Mouse (Mus musculus): ENCODE measurements at regions not wholly inside any gene's neighbourhood (a gene's known extent, or its start where the extent isn't known, plus 50 kb on each side); places are given as distances from the start of the nearest gene placed in this dataset.
A peak's percentile ranks its signal among the peaks of the same experiment; 100 is the strongest.

DNA sequence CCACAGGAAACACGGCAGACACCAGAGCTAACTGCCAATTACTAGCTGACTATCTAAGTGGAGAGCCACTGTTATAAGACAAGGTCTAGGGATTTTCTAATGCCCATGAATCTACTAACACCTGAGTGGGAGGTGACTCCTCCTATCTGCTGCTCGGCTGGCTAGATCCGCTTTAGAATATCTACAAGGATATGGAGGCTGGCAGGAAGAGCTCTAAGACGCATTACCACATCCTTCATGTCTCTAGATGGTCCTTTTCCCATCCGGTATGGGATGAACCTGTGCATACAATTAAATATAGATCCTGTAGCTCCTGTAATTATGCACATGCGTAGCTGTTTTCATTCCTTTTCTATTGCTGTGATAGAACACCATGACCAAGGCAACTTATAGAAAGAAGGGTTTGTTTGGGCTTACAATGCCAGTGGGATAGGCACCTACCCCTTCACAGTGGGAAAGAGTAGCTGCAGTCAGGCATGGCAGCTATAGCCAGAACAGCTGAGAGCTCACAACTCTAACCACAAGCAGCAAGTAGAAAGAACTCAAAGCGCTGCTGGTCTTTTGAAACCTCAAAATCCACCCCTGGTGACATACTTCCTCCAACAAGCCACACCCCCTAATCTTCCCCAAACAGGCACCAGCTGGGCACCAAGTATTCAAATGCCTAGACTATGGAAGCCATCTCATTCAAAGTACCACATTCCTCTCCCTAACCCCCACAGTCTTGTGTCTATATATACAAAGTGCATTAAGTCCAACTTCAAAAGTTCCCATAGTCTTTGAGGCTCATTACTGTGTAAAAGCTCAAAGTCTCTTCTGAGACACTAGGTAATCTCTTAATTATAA lies 319.3 kb downstream of the H2al1j start:
- peak; percentile 81 for ATAC-seq (ENCODE audit: poor library complexity, severe bottlenecking)

GRCm38 (mm10) chrX:11647527-11647836 lies 319.9 kb downstream of the H2al1j start:
- no peak for ATAC-seq (ENCODE audit: poor library complexity, severe bottlenecking)

DNA sequence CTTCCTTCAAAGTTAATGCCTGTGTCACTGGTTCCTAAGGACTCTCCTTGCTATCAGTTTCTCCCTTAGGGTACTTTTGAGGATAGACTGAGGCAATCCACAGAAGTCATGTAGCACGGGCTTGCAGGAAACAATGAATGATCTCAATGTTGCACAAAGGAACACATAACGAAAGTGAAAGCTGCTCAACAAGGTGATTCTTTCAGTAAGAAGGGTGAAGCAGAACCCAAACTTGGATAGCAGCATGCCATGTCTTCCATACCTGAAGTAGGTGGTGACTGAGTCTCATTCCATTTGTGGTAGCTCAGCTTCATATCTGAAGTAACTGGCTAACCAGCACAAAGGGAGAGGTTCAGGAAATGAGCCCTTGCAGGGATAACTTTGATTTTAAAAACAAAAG lies 325.7 kb downstream of the H2al1j start:
- ATAC-seq (ENCODE audit: poor library complexity, severe bottlenecking), result no peak

GRCm38 (mm10) chrX:11654976-11655375 lies 327.4 kb downstream of the H2al1j start:
- no peak for ATAC-seq (ENCODE audit: poor library complexity, severe bottlenecking)

- ATAC-seq (ENCODE audit: poor library complexity, severe bottlenecking), result no peak
Observed at GRCm38 (mm10) chrX:11655466-11655865, 327.8 kb downstream of the H2al1j start.

- no peak for ATAC-seq (ENCODE audit: poor library complexity, severe bottlenecking)
Observed at GRCm38 (mm10) chrX:11657606-11658254, 330.1 kb downstream of the H2al1j start.

- no peak for ATAC-seq (ENCODE audit: poor library complexity, severe bottlenecking)
Observed at GRCm38 (mm10) chrX:11663187-11663829, 335.7 kb downstream of the H2al1j start.

DNA sequence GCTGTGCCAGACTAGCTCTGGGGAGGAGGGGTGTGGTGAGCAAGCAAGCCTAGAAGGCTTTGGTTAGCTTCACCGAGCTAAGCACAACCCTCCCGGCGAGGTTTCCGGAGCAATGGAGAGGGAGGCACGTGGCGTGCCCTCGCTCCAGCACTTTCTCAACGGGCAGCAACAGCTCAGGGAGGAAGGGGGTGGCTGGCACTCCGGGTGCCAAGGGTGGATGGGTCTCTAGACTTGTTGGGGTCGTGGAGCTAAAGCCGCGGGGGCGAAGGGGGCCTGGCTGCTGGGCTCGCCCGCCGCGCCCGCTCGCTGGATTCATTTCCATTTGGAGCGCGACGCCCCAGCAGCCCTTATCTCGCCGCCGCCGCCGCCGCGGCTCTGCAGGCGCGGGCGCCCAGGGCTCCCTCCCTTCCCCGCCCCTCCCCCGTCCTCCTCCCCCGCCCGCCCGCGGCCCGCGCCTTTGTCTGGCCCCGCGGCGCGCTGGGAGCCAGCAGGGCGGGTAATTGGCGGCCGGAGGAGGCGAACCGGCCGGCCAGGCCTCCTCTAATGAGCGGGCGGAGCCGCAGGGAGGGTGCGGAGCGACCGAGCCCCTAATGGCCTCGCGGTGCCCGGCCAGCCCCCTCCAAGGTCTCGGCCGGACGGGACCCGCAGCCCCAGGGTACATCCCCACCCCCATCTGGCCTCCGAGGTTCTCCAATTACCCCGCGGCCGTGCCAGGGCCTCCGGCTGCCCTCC lies 336.9 kb downstream of the H2al1j start:
- peak; percentile 61 for ATAC-seq (ENCODE audit: poor library complexity, severe bottlenecking)

DNA sequence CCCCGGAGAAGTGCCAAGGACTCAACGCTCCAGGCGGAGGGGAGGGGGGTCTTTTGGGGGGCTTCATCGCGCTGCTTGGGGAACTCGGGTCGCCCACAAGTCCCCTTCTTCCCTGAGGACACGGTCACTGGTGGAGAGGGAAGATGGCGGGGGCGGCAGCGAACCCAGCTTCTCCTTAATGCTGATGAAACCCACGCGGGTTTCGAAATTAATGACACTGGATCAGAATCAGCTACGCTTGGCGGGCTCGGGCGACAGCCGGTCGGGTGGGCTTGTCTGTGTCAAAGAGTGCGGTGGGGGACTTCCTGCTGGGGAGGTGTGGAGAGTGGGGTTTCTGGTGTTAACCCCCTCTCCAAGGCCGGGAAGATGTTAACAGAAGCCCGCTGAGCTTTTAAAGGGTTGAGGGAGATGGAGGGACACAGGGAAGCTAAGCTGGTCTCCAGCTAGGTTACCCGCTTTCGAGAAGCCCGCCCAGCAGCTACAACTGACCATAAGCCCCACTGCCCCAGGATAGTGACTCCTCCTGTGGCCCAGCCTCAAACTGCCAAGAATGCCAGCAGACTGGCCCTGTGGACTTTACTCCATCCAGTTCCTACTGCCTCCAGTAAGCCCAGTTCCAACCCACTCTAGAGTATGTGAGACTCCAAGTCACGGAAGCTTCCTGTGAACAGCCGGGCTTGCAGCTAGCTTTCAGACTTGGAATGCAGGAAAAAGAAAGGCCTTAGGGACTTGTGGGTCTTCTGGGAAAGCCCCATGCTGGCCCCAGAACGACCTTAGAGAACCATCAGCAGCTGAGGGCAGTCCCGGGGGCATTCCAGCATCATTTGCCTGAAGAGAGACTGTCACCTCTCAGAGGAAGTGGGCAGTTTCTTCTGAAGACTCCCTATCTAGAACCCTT lies 337.7 kb downstream of the H2al1j start:
- peak; percentile 47 for ATAC-seq (ENCODE audit: poor library complexity, severe bottlenecking)

GRCm38 (mm10) chrX:11666517-11666916 lies 338.9 kb downstream of the H2al1j start:
- ATAC-seq (ENCODE audit: poor library complexity, severe bottlenecking), result no peak

- no peak for ATAC-seq (ENCODE audit: poor library complexity, severe bottlenecking)
Observed at GRCm38 (mm10) chrX:11671805-11672204, 344.2 kb downstream of the H2al1j start.

DNA sequence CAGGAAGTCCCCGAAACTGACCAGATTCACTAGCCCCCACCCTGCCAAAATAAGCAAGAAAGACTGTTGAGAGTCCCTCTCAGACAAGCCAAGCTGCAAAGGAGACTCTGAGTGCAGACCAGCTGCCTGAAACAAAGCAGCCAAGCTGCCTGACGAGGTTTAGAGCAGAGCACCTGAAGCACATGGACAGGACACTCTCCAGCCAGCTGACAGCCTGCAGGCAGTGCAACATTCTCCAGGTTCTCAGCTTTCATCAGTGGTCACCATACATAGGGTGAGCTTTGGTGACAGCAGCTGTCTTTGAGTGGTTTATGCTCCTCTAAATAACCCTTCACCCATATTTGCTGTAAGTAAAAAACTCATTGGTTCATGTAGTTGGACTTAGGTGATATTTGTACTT lies 350.5 kb downstream of the H2al1j start:
- no peak for ATAC-seq (ENCODE audit: poor library complexity, severe bottlenecking)

GRCm38 (mm10) chrX:11681274-11681673 lies 353.7 kb downstream of the H2al1j start:
- ATAC-seq (ENCODE audit: poor library complexity, severe bottlenecking), result no peak

DNA sequence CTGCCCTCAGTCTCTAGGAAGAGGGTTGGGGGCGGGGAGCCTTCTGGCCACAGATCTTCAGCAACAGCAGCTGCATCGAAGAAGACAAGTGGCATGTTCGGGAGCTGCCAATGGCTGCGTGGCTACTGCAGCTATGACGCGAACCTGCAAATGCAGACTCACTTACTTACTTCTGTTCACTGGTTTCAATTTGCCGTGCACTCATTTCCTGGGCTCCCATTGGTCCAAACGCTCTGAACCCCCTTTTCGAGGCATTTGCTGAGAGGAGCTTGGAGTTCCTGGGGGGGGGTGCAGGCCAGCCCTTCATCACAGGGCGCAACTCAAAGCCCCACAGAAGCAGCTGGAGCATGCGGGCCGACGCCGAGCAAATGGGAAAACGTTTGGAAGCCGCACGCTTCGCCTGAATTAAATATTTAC lies 362.4 kb downstream of the H2al1j start:
- no peak for ATAC-seq (ENCODE audit: poor library complexity, severe bottlenecking)

GRCm38 (mm10) chrX:11690446-11690845 lies 362.8 kb downstream of the H2al1j start:
- no peak for ATAC-seq (ENCODE audit: poor library complexity, severe bottlenecking)

GRCm38 (mm10) chrX:11691019-11691418 lies 363.4 kb downstream of the H2al1j start:
- ATAC-seq (ENCODE audit: poor library complexity, severe bottlenecking), result no peak

DNA sequence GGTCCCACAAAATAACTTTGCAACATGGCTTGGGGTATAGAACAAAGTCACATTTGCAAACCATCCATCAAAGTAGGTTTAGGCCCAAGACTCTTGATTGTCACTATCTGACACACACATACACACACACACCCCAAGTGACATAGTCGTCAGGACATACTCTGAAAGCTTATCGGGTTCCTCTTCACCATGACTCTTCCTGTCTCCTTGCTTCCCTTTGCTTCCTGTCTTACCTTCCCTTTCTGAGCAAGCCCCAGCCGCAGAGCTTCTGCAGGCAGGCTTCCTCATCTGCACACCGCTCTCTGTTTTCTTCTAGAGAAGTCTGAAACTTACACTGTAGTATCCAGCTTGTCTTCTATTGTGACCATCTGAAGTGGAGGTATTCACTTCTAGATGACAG lies 368.9 kb downstream of the H2al1j start:
- peak; percentile 66 for ATAC-seq (ENCODE audit: poor library complexity, severe bottlenecking)

DNA sequence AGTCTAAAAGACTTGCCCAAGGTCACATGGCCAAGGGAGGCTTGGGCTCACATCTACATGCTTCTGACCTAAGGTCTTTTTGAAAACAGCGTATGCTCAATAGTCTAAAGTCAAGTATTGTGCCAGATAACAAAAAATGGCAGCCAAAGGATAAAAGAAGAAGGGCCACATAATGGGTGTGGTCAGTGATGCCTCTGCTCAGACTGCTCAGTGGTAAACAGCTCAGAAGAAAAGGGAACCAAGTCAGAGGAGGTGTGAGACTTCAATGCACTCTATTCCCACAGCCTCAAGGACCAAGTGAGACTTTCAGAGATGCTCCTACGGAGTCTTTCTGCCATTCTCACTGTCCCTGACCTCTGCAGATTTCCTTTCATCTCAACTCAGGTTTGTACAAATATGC lies 373.5 kb downstream of the H2al1j start:
- ATAC-seq (ENCODE audit: poor library complexity, severe bottlenecking), result peak; percentile 59; the same call in 1 of the 2 replicates

DNA sequence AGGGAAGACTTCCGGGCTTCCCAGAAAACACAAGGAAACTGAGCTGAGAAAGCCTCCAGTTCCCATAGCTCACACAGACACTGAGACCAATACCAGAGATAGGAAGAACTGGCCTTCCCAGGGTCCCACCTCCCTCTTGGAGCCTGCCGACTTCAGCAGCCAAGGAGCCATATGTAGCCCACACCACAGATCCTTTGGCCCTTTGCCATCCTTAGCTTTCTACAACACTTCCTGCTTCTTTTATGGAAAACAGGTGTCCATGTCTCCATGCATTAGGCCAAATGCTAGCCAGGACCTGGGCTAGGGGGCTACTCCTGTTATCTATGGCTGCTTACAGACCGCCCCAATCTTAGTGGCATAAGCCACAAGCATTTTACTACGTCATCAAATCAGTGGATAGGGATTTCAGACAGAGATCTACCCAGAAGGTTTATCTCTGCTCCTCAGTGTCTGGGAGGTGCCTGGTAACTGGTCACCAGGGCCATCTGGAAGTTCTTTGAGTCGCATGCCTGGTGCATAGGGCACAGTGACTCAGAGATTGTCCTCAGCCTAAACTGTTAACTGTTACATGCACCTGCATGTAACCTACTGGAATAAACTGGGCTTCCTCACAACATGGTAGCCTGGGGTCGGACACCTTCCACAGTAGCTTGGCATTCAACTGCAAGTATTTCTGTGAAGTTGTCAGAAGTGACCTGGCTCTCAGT lies 378.4 kb downstream of the H2al1j start:
- ATAC-seq (ENCODE audit: poor library complexity, severe bottlenecking), result no peak

DNA sequence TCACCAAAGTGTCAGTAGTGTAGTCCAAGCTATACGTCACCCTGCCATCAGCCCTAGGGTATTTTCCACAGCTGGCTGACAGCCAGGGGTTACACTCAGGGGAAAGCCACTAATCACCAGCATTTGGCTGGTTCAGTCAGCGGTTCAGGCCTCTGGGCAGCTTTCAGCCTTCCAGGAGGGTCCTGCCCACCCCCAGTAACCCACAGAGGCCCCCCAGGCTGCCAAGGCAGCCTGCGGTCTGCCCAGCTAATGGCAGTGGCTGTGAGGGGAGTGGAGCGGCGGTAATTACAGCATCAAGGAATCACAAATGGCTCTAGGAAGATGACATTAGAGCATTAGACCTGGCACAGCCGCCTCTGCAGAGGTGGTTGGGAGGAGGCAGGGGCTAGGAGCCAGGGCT lies 379.7 kb downstream of the H2al1j start:
- no peak for ATAC-seq (ENCODE audit: poor library complexity, severe bottlenecking)
